Mouse (Mus musculus): ENCODE measurements around the gene Dcst2. TPM values are rescaled to one million over a fixed set of nuclear protein-coding genes. Genes with fewer than 3 reads are reported as not detected.

Gene Dcst2
- total RNA-seq, 2 experiments from 2014 or later, result not detected

- intact Hi-C loops (cut with DNase I), result loop anchor here (2.0 kb wide), 2 partner anchors 14 to 38 kb away; no protein-coding TSS in a partner anchor
- DNase-seq, result peak; percentile 82 to 84
These were observed 6.8 kb upstream of the Dcst2 start for GRCm38 (mm10) chr3:89354816-89355511.

- DNase-seq, result no peak
- intact Hi-C loops (cut with DNase I), result loop anchor here (2.0 kb wide), 2 partner anchors 15 to 39 kb away; no protein-coding TSS in a partner anchor
These were observed 6.3 kb upstream of the Dcst2 start for GRCm38 (mm10) chr3:89355512-89355902.

- DNase-seq, result no peak
- intact Hi-C loops (cut with DNase I), result no loop called here
These were observed 5.7 kb upstream of the Dcst2 start for GRCm38 (mm10) chr3:89356029-89356428.

- DNase-seq, result no peak
- intact Hi-C loops (cut with DNase I), result loop anchor here (10.0 kb wide), 1 partner anchor 335 kb away; no protein-coding TSS in a partner anchor
These were observed 2.1 kb upstream of the Dcst2 start for GRCm38 (mm10) chr3:89359630-89360029.

DNA sequence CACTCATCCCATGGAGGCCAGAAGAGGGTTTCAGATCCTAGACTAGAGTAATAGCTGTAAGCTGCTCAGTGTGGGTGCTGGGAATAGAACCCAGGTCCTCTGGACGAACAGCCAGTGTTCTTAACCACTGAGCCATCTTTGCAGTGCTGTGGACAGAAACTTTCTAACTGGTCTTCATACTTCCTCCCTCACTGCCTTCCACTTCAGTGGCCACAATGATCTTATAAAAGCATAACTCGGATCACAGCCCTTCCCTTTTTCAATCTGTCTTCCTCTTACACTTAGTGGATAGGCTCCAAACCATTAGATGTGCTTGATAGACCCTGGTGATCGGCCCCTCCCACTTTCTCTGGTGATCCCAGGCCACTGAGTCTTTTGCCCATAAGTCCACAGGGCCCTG, 1.5 kb upstream of the Dcst2 start:
- intact Hi-C loops (cut with DNase I), result loop anchor here (10.0 kb wide), 1 partner anchor 335 kb away; no protein-coding TSS in a partner anchor
- DNase-seq, result no peak

DNA sequence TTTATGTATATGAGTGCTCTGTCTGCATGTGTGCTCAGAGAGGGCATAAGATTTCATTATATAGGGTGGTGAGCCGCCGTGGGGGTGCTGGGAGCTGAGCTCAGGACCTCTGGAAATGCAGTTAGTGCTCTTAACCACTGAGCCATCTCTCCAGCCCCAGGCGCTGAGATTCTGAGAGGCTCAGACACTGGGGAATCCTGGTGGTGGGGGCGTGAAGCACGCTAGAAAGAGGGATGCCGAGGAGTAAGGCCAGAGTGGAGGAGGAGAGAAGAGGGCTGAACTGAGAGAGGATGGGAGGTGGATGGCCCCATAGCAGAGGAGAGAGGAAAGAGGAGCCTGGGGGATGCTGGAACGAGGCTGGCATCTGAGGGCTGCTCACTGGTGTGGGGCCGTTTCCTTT, 2.9 kb downstream of the Dcst2 start:
- no peak for DNase-seq
- intact Hi-C loops (cut with DNase I), result loop anchor here (10.0 kb wide), 1 partner anchor 330 kb away; no protein-coding TSS in a partner anchor

DNA sequence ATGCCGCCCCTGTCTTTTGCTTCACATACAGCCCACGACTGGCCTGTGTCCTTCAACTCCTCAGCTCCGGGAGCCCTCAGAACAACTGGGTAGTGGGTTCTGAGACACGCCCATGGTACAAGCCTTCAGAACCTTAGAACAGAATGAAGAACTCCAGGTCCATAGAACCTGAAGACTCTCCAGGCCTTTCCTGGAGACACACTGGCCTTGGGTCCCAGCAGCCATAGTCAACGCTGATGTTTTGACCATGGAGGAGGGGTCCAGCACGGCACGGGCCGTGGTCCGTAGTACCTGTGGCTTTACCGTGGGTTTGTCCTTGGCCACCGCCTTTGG, 3.3 kb downstream of the Dcst2 start, which contains the start of gene Dcst1:
Gene Dcst1, minus strand, starts transcription at position 101 of the 333 bp plus-strand sequence.
- DNase-seq, result no peak
- intact Hi-C loops (cut with DNase I), result loop anchor here (10.0 kb wide), 1 partner anchor 330 kb away; no protein-coding TSS in a partner anchor

GRCm38 (mm10) chr3:89365486-89366414, 4.0 kb downstream of the Dcst2 start:
- intact Hi-C loops (cut with DNase I), result loop anchor here (10.0 kb wide), 1 partner anchor 329 kb away; no protein-coding TSS in a partner anchor
- DNase-seq, result no peak

GRCm38 (mm10) chr3:89367338-89367737, 5.6 kb downstream of the Dcst2 start:
- intact Hi-C loops (cut with DNase I), result loop anchor here (10.0 kb wide), 1 partner anchor 327 kb away; no protein-coding TSS in a partner anchor

DNA sequence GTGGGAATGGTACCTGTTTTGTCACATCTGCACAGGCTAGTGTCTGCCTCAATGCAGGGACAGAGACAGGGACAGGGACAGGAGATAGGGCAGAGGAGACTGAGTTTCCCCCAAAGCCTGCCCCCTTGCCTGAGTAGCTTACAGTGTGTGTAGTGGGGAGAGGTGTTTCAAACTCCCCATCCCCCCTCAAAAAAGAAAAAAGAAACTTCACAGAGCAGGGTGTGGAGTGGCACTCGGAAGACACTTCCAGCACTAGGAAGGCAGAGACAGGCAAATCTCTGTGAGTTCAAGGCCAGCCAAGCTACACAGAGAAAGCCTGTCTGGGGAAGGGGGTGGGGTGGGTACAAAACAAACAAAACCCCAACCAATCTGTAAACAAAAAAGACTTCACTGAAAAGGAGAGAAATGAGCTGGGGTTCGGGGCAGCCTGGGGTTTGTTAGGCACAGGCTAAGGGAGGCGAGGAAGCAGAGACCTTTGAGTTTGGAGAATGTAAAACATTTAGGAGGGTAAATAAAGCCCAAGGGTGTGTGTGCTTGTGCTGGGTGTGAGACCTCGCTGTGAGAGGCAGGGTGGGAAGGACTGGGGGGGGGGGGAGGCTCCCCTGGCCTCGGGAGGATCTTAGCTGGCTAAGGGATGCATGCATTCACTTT, 11.9 kb downstream of the Dcst2 start:
- DNase-seq, result no peak
- intact Hi-C loops (cut with DNase I), result no loop called here

More at GRCm38 (mm10) chr3:89367338-89367737, 5.6 kb downstream of the Dcst2 start:
- no peak for DNase-seq

GRCm38 (mm10) chr3:89377831-89378230, 16.1 kb downstream of the Dcst2 start:
- intact Hi-C loops (cut with DNase I), result loop anchor here (5.0 kb wide), 1 partner anchor 109 kb away; no protein-coding TSS in a partner anchor
- no peak for DNase-seq

DNA sequence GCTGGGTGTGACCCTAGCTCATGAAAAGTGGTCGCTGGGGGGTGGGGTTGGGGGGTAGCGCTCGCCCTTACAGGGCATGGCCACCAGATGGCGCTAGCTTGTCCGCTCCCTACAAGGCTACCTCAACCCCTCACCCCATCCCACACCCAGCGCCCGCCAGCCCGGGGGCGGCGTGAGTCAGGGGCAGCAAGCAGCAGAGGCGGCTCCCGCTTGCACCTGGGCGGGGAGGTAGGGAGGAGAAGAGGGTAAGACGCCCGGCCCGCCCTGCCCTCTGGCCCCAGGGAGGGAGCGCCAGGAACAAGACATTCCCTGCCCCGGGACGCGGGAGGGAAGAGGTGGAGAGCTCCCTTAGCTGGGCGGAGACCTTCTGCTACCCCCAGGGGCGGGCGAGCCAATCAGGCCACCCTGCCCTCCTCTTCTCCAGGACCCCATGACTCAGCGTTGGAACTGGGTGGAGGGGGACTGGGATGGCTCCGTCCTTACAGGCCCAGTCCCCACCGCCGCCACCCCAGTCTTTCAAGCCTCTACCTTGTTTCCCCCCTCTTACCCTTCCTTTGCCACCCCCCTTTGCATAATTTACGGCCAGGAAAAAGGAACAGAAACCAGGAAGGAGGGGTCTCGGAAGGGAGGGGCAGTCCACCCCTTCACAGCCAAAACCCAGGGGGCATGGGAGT, 16.8 kb downstream of the Dcst2 start:
- intact Hi-C loops (cut with DNase I), result loop anchor here (5.0 kb wide), 1 partner anchor 109 kb away; no protein-coding TSS in a partner anchor
- peak; percentile 77 to 81 for DNase-seq

DNA sequence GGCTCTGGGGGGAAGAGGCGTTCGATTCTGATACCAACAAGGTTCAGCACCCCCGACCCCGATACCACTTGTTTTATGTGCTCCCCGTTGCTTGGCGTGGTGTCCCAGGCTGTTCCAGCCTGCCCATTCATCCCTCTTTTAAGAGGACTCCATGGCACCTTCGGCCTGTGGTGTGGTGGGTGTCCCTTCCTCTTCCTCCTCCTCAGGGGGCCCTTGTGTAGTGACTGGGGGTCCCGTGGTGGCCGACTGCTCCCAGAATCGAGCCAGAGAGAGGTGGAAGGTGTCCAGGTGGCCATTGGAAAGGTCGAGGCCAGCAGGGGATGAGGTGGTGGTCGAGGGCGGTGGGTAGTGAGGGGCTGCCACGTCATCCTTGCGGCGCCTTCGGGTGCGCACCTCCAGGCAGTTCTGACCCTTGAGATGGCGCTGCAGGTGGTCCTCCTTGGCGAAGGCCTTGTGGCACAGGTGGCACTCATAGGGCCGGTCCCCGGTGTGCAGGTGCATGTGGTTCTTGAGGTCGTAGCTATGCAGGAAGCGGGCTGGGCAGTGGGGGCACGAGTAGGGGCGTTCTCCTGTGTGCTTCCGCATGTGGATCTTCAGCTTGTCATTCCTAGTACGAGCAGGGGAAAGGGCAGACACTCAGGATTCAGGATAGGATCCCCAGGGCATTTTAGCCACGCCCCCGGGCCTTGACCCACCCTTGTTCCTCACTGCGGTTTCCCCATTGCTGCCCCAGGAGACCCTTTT, 17.8 kb downstream of the Dcst2 start:
- no peak for DNase-seq
- intact Hi-C loops (cut with DNase I), result loop anchor here (5.0 kb wide), 1 partner anchor 108 kb away; no protein-coding TSS in a partner anchor

- DNase-seq, result no peak
- intact Hi-C loops (cut with DNase I), result no loop called here
These were observed 18.5 kb downstream of the Dcst2 start for GRCm38 (mm10) chr3:89380291-89380690.

GRCm38 (mm10) chr3:89380711-89381110, 18.9 kb downstream of the Dcst2 start:
- intact Hi-C loops (cut with DNase I), result no loop called here
- DNase-seq, result no peak

DNA sequence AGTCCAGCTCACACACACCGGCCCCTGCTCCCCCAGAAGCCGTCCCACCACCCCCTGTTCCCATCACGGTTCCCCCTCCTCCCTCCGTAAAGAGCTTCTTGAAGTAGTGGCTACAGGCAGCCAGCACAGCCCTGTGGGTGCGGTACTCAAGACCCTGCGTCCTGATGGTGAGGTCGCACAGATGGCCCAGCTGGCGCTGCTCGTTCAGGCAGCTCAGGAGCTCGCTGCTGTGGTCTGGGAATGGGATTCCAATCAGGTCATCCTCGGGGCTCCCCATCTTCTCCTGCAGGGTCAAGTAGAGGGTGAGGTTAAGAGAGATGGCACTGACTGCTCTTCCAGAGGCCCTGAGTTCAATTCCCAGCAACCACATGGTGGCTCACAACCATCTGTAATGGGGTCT, 19.5 kb downstream of the Dcst2 start:
- DNase-seq, result no peak
- intact Hi-C loops (cut with DNase I), result no loop called here

DNA sequence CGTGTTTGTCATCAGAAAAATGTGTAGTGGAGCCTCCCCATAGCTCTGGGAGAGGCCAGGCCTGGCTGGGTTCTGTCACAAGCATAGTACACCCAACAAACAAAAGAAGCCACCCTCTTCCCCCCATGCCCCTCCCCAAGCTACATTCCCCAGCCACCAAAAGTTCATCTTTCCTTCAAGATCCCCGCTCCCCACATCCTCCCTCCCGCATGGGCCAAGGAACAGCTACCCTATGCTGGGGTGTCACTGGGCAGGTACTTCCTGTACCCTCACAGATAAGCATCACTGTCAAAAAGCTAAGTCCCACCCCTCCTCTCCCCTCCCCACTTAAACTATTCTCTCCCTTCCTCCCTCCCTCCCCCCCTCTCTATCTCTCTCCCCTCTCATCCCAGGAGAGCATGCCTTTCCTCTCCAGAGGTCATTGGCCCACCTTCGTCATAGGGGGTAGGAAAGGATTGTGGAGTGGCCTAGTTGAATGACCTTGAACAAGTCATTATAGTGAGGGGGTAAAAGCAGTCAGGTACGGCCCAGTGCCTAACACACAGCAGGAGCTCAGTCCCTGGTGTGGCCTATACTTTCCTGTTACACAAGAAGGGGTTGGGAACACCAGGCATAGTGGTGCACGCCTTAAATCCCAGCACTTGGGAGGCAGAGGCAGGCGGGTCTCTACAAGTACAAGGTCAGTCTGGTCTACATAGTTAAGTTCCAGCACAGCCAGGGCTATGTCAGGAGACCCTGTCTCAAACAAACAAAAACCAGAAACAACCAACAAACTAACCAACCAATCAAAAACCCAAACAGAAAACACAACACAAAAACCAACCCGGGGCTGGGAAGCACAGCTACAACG, 20.5 kb downstream of the Dcst2 start:
- intact Hi-C loops (cut with DNase I), result no loop called here

DNA sequence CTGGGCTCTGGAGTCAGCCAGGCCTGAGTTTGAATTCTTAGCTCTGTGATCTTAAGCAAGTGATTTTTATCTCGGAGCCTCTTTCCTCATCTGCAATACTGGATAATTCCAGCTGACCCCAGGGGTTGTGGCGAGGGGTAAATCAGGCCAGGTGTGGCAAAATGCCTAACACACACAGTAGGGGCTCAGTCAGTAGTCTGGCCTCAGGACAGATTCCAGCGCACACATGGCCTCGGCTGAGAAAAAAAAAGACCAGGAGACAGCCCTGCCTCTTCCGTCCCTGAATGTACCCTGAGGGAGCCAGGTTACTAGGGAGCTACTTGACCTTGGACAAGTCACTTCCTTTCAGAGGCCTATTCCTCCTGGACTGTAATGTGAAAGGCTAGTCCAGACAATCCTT, 21.2 kb downstream of the Dcst2 start:
- DNase-seq, result no peak
- intact Hi-C loops (cut with DNase I), result no loop called here

More for the DNA sequence above, 20.5 kb downstream of the Dcst2 start:
- no peak for DNase-seq

Data from gastrocnemius, postnatal 36 days (tissue).